Mouse (Mus musculus) kidney, adult 8-10 months (tissue): ENCODE results near the gene D11Wsu47e.
"Not testable (repeated sequence)": the region's sequence is repeated elsewhere in the genome, so short reads cannot be mapped to it uniquely, and the experiment has no call there.

ENCODE experiments used
- DNase-seq, 2 experiments: peaks; one replicate each; pipeline ENCODE4 v3.0.0; 2022

D11Wsu47e gene

GRCm38 (mm10) chr11:113683957-113684706 is at the start of gene D11Wsu47e, which contains the start of gene Fam104a:
Gene D11Wsu47e, plus strand, starts transcription at chr11:113684412.
Gene Fam104a, minus strand, starts transcription at chr11:113684155.
- peak; percentile 95 for DNase-seq

GRCm38 (mm10) chr11:113634699-113635121 is 49.5 kb upstream of the D11Wsu47e start:
- no peak for DNase-seq

- DNase-seq, result no peak
Measured at GRCm38 (mm10) chr11:113638680-113639079, 45.5 kb upstream of the D11Wsu47e start.

GRCm38 (mm10) chr11:113645181-113645580 is 39.0 kb upstream of the D11Wsu47e start:
- no peak for DNase-seq

- peak; percentile 65 to 79 for DNase-seq
Measured at GRCm38 (mm10) chr11:113648152-113648551, 36.1 kb upstream of the D11Wsu47e start.

GRCm38 (mm10) chr11:113648690-113649352 is 35.4 kb upstream of the D11Wsu47e start, which contains the start of gene Cog1:
Gene Cog1, plus strand, starts transcription at chr11:113649169.
- DNase-seq, result no peak

- peak in 1 of 2 experiments; percentile 56 for DNase-seq
Measured at GRCm38 (mm10) chr11:113649353-113650210, 34.6 kb upstream of the D11Wsu47e start, which contains the start of gene Slc39a11. Gene Slc39a11, minus strand, starts transcription at chr11:113650079.

- DNase-seq, result no peak
Measured at GRCm38 (mm10) chr11:113651206-113651906, 32.9 kb upstream of the D11Wsu47e start.

GRCm38 (mm10) chr11:113651907-113652273 is 32.3 kb upstream of the D11Wsu47e start:
- DNase-seq, result peak in 1 of 2 experiments; percentile 48

GRCm38 (mm10) chr11:113652516-113652915 is 31.7 kb upstream of the D11Wsu47e start:
- DNase-seq, result peak; percentile 63 to 76

GRCm38 (mm10) chr11:113654105-113654504 is 30.1 kb upstream of the D11Wsu47e start:
- no peak for DNase-seq

- no peak for DNase-seq
Measured at GRCm38 (mm10) chr11:113654561-113655270, 29.5 kb upstream of the D11Wsu47e start.

- no peak for DNase-seq
Measured at GRCm38 (mm10) chr11:113656511-113656932, 27.7 kb upstream of the D11Wsu47e start.

- no peak for DNase-seq
Measured at GRCm38 (mm10) chr11:113657221-113657620, 27.0 kb upstream of the D11Wsu47e start.

GRCm38 (mm10) chr11:113658319-113658718 is 25.9 kb upstream of the D11Wsu47e start:
- peak; percentile 41 to 56 for DNase-seq

GRCm38 (mm10) chr11:113658763-113659162 is 25.4 kb upstream of the D11Wsu47e start:
- DNase-seq, result no peak

- DNase-seq, result not testable (repeated sequence)
Measured at GRCm38 (mm10) chr11:113660213-113660612, 24.0 kb upstream of the D11Wsu47e start.

GRCm38 (mm10) chr11:113660940-113661339 is 23.3 kb upstream of the D11Wsu47e start:
- no peak for DNase-seq

GRCm38 (mm10) chr11:113661835-113662351 is 22.3 kb upstream of the D11Wsu47e start:
- DNase-seq, result no peak

- no peak for DNase-seq
Measured at GRCm38 (mm10) chr11:113664279-113664678, 19.9 kb upstream of the D11Wsu47e start.

- no peak for DNase-seq
Measured at GRCm38 (mm10) chr11:113666205-113666604, 18.0 kb upstream of the D11Wsu47e start.
